Mouse (Mus musculus) lung, embryonic 15.5 days (tissue): ENCODE measurements around the gene Lef1. TPM values are rescaled to one million over a fixed set of nuclear protein-coding genes. Genes with fewer than 3 reads are reported as not detected.

ENCODE experiments used
- ATAC-seq: fragments of 200-750 bp; cut with Nextera tagmentation; 2 replicates; pipeline ENCODE4 v1.8.0; 2017; ENCODE audit warnings: moderate number of reproducible peaks, borderline replicate concordance; ENCODE audit not compliant: low FRiP score, low TSS enrichment; ENCODE audit errors: extremely low read depth
- H3K27ac ChIP-seq: fragments of 300-500 bp; sonication (generic); 2 replicates; pipeline ENCODE4 v1.5.1; 2015; ENCODE audit warnings: moderate library complexity, mild to moderate bottlenecking, inconsistent platforms
- H3K27me3 ChIP-seq: fragments of 300-500 bp; sonication (generic); 2 replicates; pipeline ENCODE4 v1.6.1; 2015; ENCODE audit warnings: inconsistent platforms
- H3K36me3 ChIP-seq: fragments of 300-500 bp; sonication (generic); 2 replicates; pipeline ENCODE4 v1.6.1; 2015; ENCODE audit warnings: inconsistent platforms
- H3K4me1 ChIP-seq: fragments of 300-500 bp; sonication (generic); 2 replicates; pipeline ENCODE4 v1.6.1; 2015; ENCODE audit warnings: inconsistent platforms
- H3K4me2 ChIP-seq: fragments of 300-500 bp; sonication (generic); 2 replicates; pipeline ENCODE4 v1.6.1; 2015; ENCODE audit warnings: inconsistent platforms, mild to moderate bottlenecking, moderate library complexity
- H3K4me3 ChIP-seq: fragments of 300-500 bp; sonication (generic); 2 replicates; pipeline ENCODE4 v1.5.1; 2015; ENCODE audit warnings: mild to moderate bottlenecking, inconsistent platforms
- H3K9ac ChIP-seq: fragments of 300-500 bp; sonication (generic); 2 replicates; pipeline ENCODE4 v1.6.1; 2015; ENCODE audit warnings: inconsistent platforms
- H3K9me3 ChIP-seq: fragments of 300-500 bp; sonication (generic); 2 replicates; pipeline ENCODE4 v1.6.1; 2016; ENCODE audit warnings: inconsistent platforms
- WGBS: fragments of 180-500 bp; shearing (Covaris S2); methylation state at CpG from one replicate; pipeline ENCODE4 v1.1.7; 2015; 5-methylcytosine and 5-hydroxymethylcytosine counted together
- polyA plus RNA-seq: library from polyadenylated mRNA; unstranded; fragments of >200 nt; fragmentation: Nextera tagmentation; extraction: Ambion mirVana; gene quantifications from 2 replicates; pipeline ENCODE4 v1.2.1, GENCODE M21; 2015

Lef1 gene
- polyA plus RNA-seq, 1 experiment from 2014 or later = 22.2 TPM

DNA sequence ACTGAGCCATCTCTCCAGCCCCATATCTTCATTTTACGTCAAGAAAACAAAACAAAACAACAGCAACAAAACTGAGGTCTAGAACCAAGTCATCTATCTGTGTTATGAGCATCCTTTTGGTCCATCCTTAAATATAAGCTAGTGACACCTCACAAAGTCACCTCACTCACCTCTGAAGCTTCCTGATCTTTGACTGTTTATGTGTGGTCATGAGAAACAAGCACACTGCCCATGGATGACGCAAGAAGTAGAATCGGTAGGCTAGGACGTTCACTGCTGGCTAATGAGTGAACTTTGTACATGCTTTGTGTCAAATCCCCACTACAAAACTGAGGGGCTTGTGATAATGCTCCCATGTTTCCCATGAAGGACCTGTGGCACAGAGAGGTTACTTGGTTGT lies 16.2 kb downstream of the Lef1 start:
- peaks cover 4% of the 10 kb centered on the region; the same call in 1 of the 2 replicates for H3K36me3 ChIP-seq
- no peak overlapping the region for H3K9ac ChIP-seq
- no peak for ATAC-seq
- H3K4me1 ChIP-seq = no peaks in the 10 kb centered on the region
- no peaks in the 10 kb centered on the region for H3K27me3 ChIP-seq
- H3K27ac ChIP-seq = no peak overlapping the region
- H3K4me3 ChIP-seq = no peak overlapping the region
- 85% methylated on average over 4 of the region's 4 CpGs for WGBS
- no peak overlapping the region for H3K4me2 ChIP-seq
- no peaks in the 10 kb centered on the region for H3K9me3 ChIP-seq

GRCm38 (mm10) chr3:131134003-131134402 lies 23.7 kb downstream of the Lef1 start:
- no peaks in the 10 kb centered on the region for H3K9me3 ChIP-seq
- no peak overlapping the region for H3K4me2 ChIP-seq
- no peaks in the 10 kb centered on the region for H3K27me3 ChIP-seq
- ATAC-seq = no peak
- no peaks in the 10 kb centered on the region for H3K36me3 ChIP-seq
- H3K9ac ChIP-seq = no peak overlapping the region
- H3K27ac ChIP-seq = no peak overlapping the region
- 65% methylated on average over 9 of the region's 9 CpGs for WGBS
- no peak overlapping the region for H3K4me3 ChIP-seq
- H3K4me1 ChIP-seq = peaks cover 8% of the 10 kb centered on the region

DNA sequence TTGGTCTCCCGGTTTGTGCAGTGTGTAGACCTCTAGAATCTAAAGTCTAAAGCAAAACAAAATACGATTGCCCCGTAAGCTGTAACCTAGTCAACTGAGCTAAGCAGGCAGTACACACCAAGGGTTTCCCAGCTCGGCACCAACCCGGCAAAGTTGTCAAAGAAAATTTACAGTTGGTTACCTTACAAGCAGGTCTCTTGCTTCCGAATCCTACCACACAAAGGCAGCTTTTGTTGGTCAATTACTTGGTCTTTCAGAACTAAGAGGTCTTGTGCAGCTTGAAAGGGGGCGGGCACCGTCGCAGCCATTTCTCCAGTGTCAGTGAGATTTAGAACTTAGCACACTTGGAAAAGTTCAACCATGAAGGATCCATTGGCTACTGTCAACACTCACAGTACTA lies 25.2 kb downstream of the Lef1 start:
- no peak overlapping the region for H3K9ac ChIP-seq
- H3K9me3 ChIP-seq = no peaks in the 10 kb centered on the region
- ATAC-seq = no peak
- no peaks in the 10 kb centered on the region for H3K36me3 ChIP-seq
- H3K27ac ChIP-seq = no peak overlapping the region
- H3K4me1 ChIP-seq = peaks cover 13% of the 10 kb centered on the region
- no peaks in the 10 kb centered on the region for H3K27me3 ChIP-seq
- WGBS = 69% methylated on average over 9 of the region's 9 CpGs
- no peak overlapping the region for H3K4me3 ChIP-seq
- no peak overlapping the region for H3K4me2 ChIP-seq

GRCm38 (mm10) chr3:131136455-131136854 lies 26.2 kb downstream of the Lef1 start:
- Histone ChIP-seq H3K4me1 (peaks cover 13% of the 10 kb centered on the region), H3K9ac (no peak overlapping the region), H3K36me3 (no peaks in the 10 kb centered on the region), H3K9me3 (no peaks in the 10 kb centered on the region), H3K4me2 (no peak overlapping the region), H3K27me3 (no peaks in the 10 kb centered on the region), H3K27ac (no peak overlapping the region), H3K4me3 (no peak overlapping the region)
- no peak for ATAC-seq
- 26% methylated on average over 8 of the region's 8 CpGs for WGBS

DNA sequence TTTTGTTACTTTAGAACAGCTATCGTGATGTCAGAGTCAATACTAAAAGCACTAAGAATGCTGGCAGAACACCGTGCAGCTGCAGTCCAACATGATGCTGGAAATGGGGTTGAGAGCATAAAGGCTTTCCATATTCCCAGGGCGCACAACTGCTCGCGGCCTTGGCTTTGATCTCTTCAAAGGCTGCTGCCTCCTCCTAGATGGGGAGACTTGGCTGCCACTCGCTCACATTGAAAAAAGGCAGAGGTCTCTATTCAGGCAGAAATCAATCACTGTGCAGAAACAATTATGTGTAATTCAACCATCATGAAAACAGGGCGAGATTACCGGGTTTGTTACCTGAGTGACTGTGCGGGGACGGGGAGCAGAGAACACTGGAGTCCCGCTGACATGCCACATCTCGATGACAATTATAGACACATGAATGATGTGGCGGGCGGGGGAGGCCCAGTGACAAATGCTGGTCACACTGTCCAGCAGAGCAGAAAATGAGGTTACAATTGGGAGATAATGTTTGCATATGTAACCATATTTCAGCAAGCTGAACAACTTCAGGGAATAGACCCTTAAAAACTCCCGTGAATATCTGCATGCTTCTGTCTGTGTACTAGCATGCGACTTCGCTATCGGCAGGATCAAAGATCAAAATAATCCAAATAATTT lies 27.0 kb downstream of the Lef1 start:
- H3K4me3 ChIP-seq = no peak overlapping the region
- ATAC-seq = no peak
- H3K27ac ChIP-seq = no peak overlapping the region
- H3K4me2 ChIP-seq = no peak overlapping the region
- no peaks in the 10 kb centered on the region for H3K27me3 ChIP-seq
- 58% methylated on average over 18 of the region's 18 CpGs for WGBS
- H3K36me3 ChIP-seq = no peaks in the 10 kb centered on the region
- peaks cover 13% of the 10 kb centered on the region for H3K4me1 ChIP-seq
- no peak overlapping the region for H3K9ac ChIP-seq
- H3K9me3 ChIP-seq = no peaks in the 10 kb centered on the region

DNA sequence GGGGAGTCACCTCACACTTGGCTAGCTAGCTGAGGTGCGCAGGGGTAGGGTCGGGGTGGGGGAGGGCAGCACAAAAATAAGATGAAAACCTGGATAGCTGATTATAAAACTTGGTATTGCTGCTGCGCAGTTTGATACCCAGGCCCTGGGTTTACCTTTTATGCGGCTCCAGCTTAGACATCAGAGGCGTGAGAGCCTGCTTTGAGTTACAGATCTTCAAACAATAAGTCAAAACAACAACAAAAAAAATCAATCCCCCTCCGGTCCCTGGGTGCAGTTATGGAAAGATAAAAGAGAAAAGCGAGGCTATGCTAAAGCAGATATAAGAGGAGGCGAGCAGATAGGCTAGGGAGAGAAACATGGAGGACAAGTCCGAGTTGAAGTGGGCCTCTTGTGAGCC lies 28.0 kb downstream of the Lef1 start:
- Histone ChIP-seq H3K4me3 (no peak overlapping the region), H3K27me3 (no peaks in the 10 kb centered on the region), H3K4me1 (peaks cover 18% of the 10 kb centered on the region), H3K9me3 (no peaks in the 10 kb centered on the region), H3K9ac (no peak overlapping the region), H3K36me3 (no peaks in the 10 kb centered on the region), H3K4me2 (no peak overlapping the region), H3K27ac (no peak overlapping the region)
- ATAC-seq = no peak
- 74% methylated on average over 9 of the region's 9 CpGs for WGBS

- ATAC-seq = no peak
- Histone ChIP-seq H3K9ac (no peak overlapping the region), H3K9me3 (no peaks in the 10 kb centered on the region), H3K4me1 (peaks cover 21% of the 10 kb centered on the region), H3K27me3 (no peaks in the 10 kb centered on the region), H3K4me3 (no peak overlapping the region), H3K4me2 (no peak overlapping the region), H3K36me3 (no peaks in the 10 kb centered on the region), H3K27ac (peak overlapping the region; percentile 55; the same call in 1 of the 2 replicates)
- 76% methylated on average over 8 of the region's 8 CpGs for WGBS
Observed at GRCm38 (mm10) chr3:131138797-131139196, 28.5 kb downstream of the Lef1 start.

DNA sequence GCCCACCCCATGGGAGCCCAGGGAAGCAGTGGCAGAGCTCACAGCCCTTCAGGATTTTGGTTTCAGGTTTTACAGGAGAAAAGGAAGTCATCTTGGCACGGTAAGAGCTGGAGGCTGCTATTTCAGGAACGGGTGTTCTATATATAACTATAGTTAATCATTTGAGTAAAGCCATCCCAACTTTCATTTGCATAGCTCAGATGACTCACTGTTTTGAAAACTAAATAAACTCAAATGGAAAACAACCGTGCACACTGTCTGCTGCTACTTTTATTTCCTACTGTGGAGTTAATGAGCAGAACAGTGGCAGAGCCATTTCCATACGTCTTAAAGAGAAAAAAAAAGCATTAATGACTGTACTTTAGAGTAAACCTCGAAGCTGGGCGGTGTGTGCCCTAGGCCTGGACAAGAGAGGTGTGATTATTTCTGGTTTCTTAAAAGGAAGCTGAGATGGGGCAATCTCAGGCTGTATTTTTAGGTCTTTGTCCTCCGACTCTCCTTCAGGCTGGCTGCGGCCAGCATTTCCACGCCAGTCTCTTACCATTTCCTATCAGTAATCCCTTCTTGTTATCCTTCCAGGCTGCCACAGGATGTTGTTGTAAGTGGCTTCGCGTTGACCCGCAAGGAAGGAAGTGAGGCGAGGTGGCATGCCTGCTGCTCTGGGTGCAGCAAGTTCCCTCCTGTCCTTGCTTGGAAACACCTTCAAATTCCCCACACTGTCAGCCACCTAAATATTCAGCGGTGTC lies 29.2 kb downstream of the Lef1 start:
- Histone ChIP-seq H3K27me3 (no peaks in the 10 kb centered on the region), H3K9me3 (no peaks in the 10 kb centered on the region), H3K4me1 (peaks cover 21% of the 10 kb centered on the region), H3K4me3 (no peak overlapping the region), H3K36me3 (no peaks in the 10 kb centered on the region), H3K9ac (no peak overlapping the region), H3K27ac (peak overlapping the region; percentile 55), H3K4me2 (no peak overlapping the region)
- 49% methylated on average over 14 of the region's 14 CpGs for WGBS
- no peak for ATAC-seq

- no peak overlapping the region for H3K27ac ChIP-seq
- H3K9ac ChIP-seq = no peak overlapping the region
- 90% methylated on average over 7 of the region's 7 CpGs for WGBS
- H3K4me1 ChIP-seq = peaks cover 21% of the 10 kb centered on the region
- H3K36me3 ChIP-seq = no peaks in the 10 kb centered on the region
- H3K4me2 ChIP-seq = no peak overlapping the region
- H3K27me3 ChIP-seq = no peaks in the 10 kb centered on the region
- no peak for ATAC-seq
- H3K4me3 ChIP-seq = no peak overlapping the region
- H3K9me3 ChIP-seq = no peaks in the 10 kb centered on the region
Observed at GRCm38 (mm10) chr3:131140091-131140462, 29.8 kb downstream of the Lef1 start.

DNA sequence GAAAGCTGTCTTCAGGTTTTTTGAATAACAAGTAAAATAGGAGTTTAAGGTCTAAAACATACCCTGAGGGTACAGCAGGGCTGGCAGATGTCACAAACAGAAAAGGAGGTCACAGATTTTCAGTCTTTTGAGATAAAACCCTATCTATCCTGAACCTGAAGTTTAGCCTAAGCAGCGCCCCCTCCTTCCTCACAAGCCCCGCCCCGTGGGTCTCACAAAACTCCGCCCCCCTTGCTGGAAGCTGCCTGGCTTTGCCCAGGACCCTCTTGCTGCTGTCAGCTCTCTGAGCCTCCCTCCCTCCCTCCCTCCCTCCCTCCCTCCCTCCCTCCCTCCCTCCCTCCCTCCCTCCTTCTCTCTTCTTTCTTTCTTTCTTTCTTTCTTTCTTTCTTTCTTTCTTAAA lies 31.3 kb downstream of the Lef1 start:
- H3K27ac ChIP-seq = no peak overlapping the region
- H3K4me1 ChIP-seq = peaks cover 21% of the 10 kb centered on the region
- H3K9ac ChIP-seq = no peak overlapping the region
- H3K4me2 ChIP-seq = no peak overlapping the region
- WGBS = 36% methylated on average over 4 of the region's 4 CpGs
- no peaks in the 10 kb centered on the region for H3K9me3 ChIP-seq
- H3K36me3 ChIP-seq = no peaks in the 10 kb centered on the region
- H3K4me3 ChIP-seq = no peak overlapping the region
- no peaks in the 10 kb centered on the region for H3K27me3 ChIP-seq
- no peak for ATAC-seq

DNA sequence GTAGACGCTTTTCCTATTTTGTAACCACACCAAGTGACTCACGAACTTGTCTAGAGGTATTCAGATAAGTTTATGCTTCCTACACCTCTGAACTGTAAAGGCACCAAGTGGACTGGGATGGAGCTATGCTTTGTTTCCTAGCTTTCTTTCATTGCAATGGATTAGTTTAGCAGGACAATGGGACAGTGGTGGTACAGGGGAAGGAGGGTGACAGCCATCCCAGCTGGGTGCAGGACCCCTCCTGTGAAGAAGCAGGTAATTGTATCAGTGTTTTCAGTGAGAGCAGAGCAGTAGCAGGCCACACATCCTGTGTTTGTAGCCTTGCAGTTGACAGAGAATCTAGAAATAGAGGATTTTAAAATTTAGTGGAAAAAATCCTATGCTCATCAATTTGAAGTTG lies 34.0 kb downstream of the Lef1 start:
- H3K27ac ChIP-seq = no peak overlapping the region
- H3K9me3 ChIP-seq = no peaks in the 10 kb centered on the region
- H3K36me3 ChIP-seq = no peaks in the 10 kb centered on the region
- no peak overlapping the region for H3K4me3 ChIP-seq
- H3K4me2 ChIP-seq = no peak overlapping the region
- 82% methylated on average over 2 of the region's 2 CpGs for WGBS
- no peak for ATAC-seq
- no peaks in the 10 kb centered on the region for H3K27me3 ChIP-seq
- H3K9ac ChIP-seq = no peak overlapping the region
- peaks cover 11% of the 10 kb centered on the region for H3K4me1 ChIP-seq

DNA sequence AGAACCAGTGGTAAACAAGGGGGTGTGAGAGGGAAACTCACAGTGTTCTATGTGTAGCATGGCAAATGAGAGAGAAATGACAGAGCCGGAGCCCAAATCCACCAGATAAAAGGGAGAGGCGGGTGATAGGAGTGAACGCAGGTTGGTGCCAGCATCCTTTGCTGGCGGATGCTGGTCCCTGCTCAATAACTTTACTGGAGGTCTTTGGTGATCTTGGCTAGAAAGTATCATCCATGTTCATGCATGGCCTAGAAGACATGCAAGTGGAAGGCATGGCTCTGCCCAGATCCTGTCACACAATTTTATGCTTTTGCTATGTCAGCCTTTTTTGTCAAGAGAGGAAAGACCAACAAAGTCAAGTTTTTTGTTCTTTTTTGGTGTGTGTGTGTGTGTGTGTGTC lies 42.6 kb downstream of the Lef1 start:
- Histone ChIP-seq H3K9me3 (no peaks in the 10 kb centered on the region), H3K4me2 (no peak overlapping the region), H3K4me1 (peaks cover 6% of the 10 kb centered on the region; the same call in 1 of the 2 replicates), H3K4me3 (no peak overlapping the region), H3K36me3 (no peaks in the 10 kb centered on the region), H3K27me3 (no peaks in the 10 kb centered on the region), H3K27ac (no peak overlapping the region), H3K9ac (no peak overlapping the region)
- 92% methylated on average over 4 of the region's 4 CpGs for WGBS
- ATAC-seq = no peak
